Mouse (Mus musculus) embryo, embryonic 10.5 days (tissue): ENCODE measurements at regions not wholly inside any gene's neighbourhood (a gene's known extent, or its start where the extent isn't known, plus 50 kb on each side); places are given as distances from the start of the nearest gene placed in this dataset.

Experiments used
- DNase-seq: peaks from one replicate; pipeline ENCODE4 v3.0.0-alpha.2; 2015; ENCODE audit warnings: low spot score

GRCm38 (mm10) chr4:58660511-58660910 lies 106.8 kb upstream of the Lpar1 start:
- DNase-seq: no peak

GRCm38 (mm10) chr4:58658206-58658605 lies 104.5 kb upstream of the Lpar1 start:
- DNase-seq: no peak

- peak; percentile 67 for DNase-seq
Observed at GRCm38 (mm10) chr4:58647761-58648295, 94.1 kb upstream of the Lpar1 start.

- DNase-seq: no peak
Observed at GRCm38 (mm10) chr4:58646821-58647220, 93.1 kb upstream of the Lpar1 start.

GRCm38 (mm10) chr4:58643371-58643770 lies 89.7 kb upstream of the Lpar1 start:
- no peak for DNase-seq

GRCm38 (mm10) chr4:58642236-58642635 lies 88.5 kb upstream of the Lpar1 start:
- no peak for DNase-seq

- no peak for DNase-seq
Observed at GRCm38 (mm10) chr4:58632696-58633095, 79.0 kb upstream of the Lpar1 start.

GRCm38 (mm10) chr4:58631415-58631814 lies 77.7 kb upstream of the Lpar1 start:
- peak; percentile 77 for DNase-seq

GRCm38 (mm10) chr4:58627021-58627420 lies 73.3 kb upstream of the Lpar1 start:
- no peak for DNase-seq

- no peak for DNase-seq
Observed at GRCm38 (mm10) chr4:58624059-58624458, 70.4 kb upstream of the Lpar1 start.

- no peak for DNase-seq
Observed at GRCm38 (mm10) chr4:58620641-58621040, 66.9 kb upstream of the Lpar1 start.

GRCm38 (mm10) chr4:58617261-58617660 lies 63.6 kb upstream of the Lpar1 start:
- no peak for DNase-seq

GRCm38 (mm10) chr4:58613536-58613935 lies 59.8 kb upstream of the Lpar1 start:
- no peak for DNase-seq

- DNase-seq: no peak
Observed at GRCm38 (mm10) chr4:58613022-58613421, 59.3 kb upstream of the Lpar1 start.

- no peak for DNase-seq
Observed at GRCm38 (mm10) chr4:58607491-58607890, 53.8 kb upstream of the Lpar1 start.

- no peak for DNase-seq
Observed at GRCm38 (mm10) chr4:58605941-58606340, 52.2 kb upstream of the Lpar1 start.
